Mouse (Mus musculus) testis, adult 2 months (tissue): ENCODE data around the gene Lzts2. TPM values are rescaled to one million over a fixed set of nuclear protein-coding genes. Genes with fewer than 3 reads are reported as not detected.

ENCODE experiments used
- H3K27ac ChIP-seq: fragments of 200-500 bp; 2 replicates; pipeline ENCODE4 v1.5.1; 2012; ENCODE audit warnings: low read depth, low read length; ENCODE audit not compliant: control insufficient read depth, insufficient read depth
- H3K27me3 ChIP-seq: fragments of 200-500 bp; 2 replicates; pipeline ENCODE4 v1.6.1; 2012; ENCODE audit warnings: mild to moderate bottlenecking, low read length, moderate library complexity; ENCODE audit not compliant: control insufficient read depth, insufficient read depth
- H3K36me3 ChIP-seq: fragments of 200-500 bp; 2 replicates; pipeline ENCODE4 v1.6.1; 2012; ENCODE audit warnings: mild to moderate bottlenecking, low read length; ENCODE audit not compliant: control insufficient read depth, insufficient read depth
- H3K4me1 ChIP-seq: fragments of 200-500 bp; 2 replicates; pipeline ENCODE4 v1.6.1; 2012; ENCODE audit warnings: low read length; ENCODE audit not compliant: control insufficient read depth, insufficient read depth
- H3K4me3 ChIP-seq: fragments of 200-500 bp; 2 replicates; pipeline ENCODE4 v1.5.1; 2012; ENCODE audit warnings: low read depth, mild to moderate bottlenecking, low read length, moderate library complexity, mixed read lengths; ENCODE audit not compliant: control insufficient read depth
- CTCF ChIP-seq: fragments of 200-500 bp; IDR thresholded peaks from 2 replicates; pipeline ENCODE4 v1.5.1; 2012; ENCODE audit warnings: low read depth, mild to moderate bottlenecking, inconsistent platforms, low read length, moderate library complexity; ENCODE audit not compliant: control insufficient read depth, insufficient read depth, insufficient replicate concordance
- POLR2A ChIP-seq: fragments of 200-500 bp; IDR thresholded peaks from 2 replicates; pipeline ENCODE4 v1.6.1; 2012; ENCODE audit warnings: low read depth, mild to moderate bottlenecking, inconsistent platforms, low read length, moderate library complexity; ENCODE audit not compliant: control insufficient read depth
- polyA plus RNA-seq: library from polyadenylated mRNA; depleted of rRNA; stranded (reverse); fragments of >200 nt; gene quantifications from 2 replicates; pipeline ENCODE4 v1.2.3, GENCODE M21; 2012

Gene Lzts2
- polyA plus RNA-seq, 1 experiment: 36.2 TPM

- no peak for TF ChIP-seq CTCF
- no peak overlapping the region for H3K4me3 ChIP-seq
- 0 out of 2 replicates have a peak overlapping the region, but pooled peaks have one; percentile 16 for H3K27ac ChIP-seq
- H3K36me3 ChIP-seq: no peaks in the 10 kb centered on the region
- peaks cover 30% of the 10 kb centered on the region for H3K4me1 ChIP-seq
- H3K27me3 ChIP-seq: no peaks in the 10 kb centered on the region; the same call in 1 of the 2 replicates
These were observed 12.9 kb downstream of the Lzts2 start for GRCm38 (mm10) chr19:45026958-45027670.

- Histone ChIP-seq H3K27ac (0 out of 2 replicates have a peak overlapping the region, but pooled peaks have one; percentile 16), H3K4me1 (peaks cover 30% of the 10 kb centered on the region), H3K4me3 (no peak overlapping the region), H3K27me3 (no peaks in the 10 kb centered on the region; the same call in 1 of the 2 replicates), H3K36me3 (no peaks in the 10 kb centered on the region)
- TF ChIP-seq POLR2A (no peak), CTCF (no peak)
These were observed 13.6 kb downstream of the Lzts2 start for GRCm38 (mm10) chr19:45027848-45028247.

- Histone ChIP-seq H3K4me3 (0 out of 2 replicates have a peak overlapping the region, but pooled peaks have one; percentile 14), H3K27me3 (no peaks in the 10 kb centered on the region; the same call in 1 of the 2 replicates), H3K36me3 (no peaks in the 10 kb centered on the region), H3K27ac (peak overlapping the region; percentile 14; the same call in 1 of the 2 replicates), H3K4me1 (peaks cover 26% of the 10 kb centered on the region)
- TF ChIP-seq CTCF: no peak
- TF ChIP-seq POLR2A: no peak
These were observed 14.5 kb downstream of the Lzts2 start for GRCm38 (mm10) chr19:45028746-45029145.

- Histone ChIP-seq H3K36me3 (no peaks in the 10 kb centered on the region), H3K27ac (no peak overlapping the region), H3K4me3 (no peak overlapping the region), H3K4me1 (peaks cover 21% of the 10 kb centered on the region), H3K27me3 (no peaks in the 10 kb centered on the region)
- no peak for TF ChIP-seq CTCF
- TF ChIP-seq POLR2A: no peak
These were observed 15.4 kb downstream of the Lzts2 start for GRCm38 (mm10) chr19:45029571-45029970.

- TF ChIP-seq POLR2A (no peak), CTCF (peak; percentile 91)
- H3K27me3 ChIP-seq: no peaks in the 10 kb centered on the region
- peaks cover 17% of the 10 kb centered on the region for H3K4me1 ChIP-seq
- H3K4me3 ChIP-seq: no peak overlapping the region
- H3K36me3 ChIP-seq: no peaks in the 10 kb centered on the region
- no peak overlapping the region for H3K27ac ChIP-seq
These were observed 15.9 kb downstream of the Lzts2 start for GRCm38 (mm10) chr19:45030111-45030510.

- Histone ChIP-seq H3K4me1 (peaks cover 16% of the 10 kb centered on the region), H3K27ac (no peak overlapping the region), H3K27me3 (no peaks in the 10 kb centered on the region), H3K4me3 (no peak overlapping the region), H3K36me3 (no peaks in the 10 kb centered on the region)
- peak; percentile 66; the same call in 1 of the 2 replicates for TF ChIP-seq CTCF
- no peak for TF ChIP-seq POLR2A
These were observed 16.8 kb downstream of the Lzts2 start for GRCm38 (mm10) chr19:45030746-45031693.

- Histone ChIP-seq H3K27ac (no peak overlapping the region), H3K4me3 (no peak overlapping the region), H3K4me1 (peaks cover 12% of the 10 kb centered on the region)
These were observed 17.6 kb downstream of the Lzts2 start for GRCm38 (mm10) chr19:45031780-45032179.

More at GRCm38 (mm10) chr19:45031780-45032179, 17.6 kb downstream of the Lzts2 start:
- Histone ChIP-seq H3K27me3 (no peaks in the 10 kb centered on the region), H3K36me3 (no peaks in the 10 kb centered on the region)
- TF ChIP-seq POLR2A (no peak), CTCF (peak; percentile 75; the same call in 1 of the 2 replicates)
